Mouse (Mus musculus) forebrain, embryonic 12.5 days (tissue): Measurements from ENCODE around the gene Strip1. TPM values are rescaled to one million over a fixed set of nuclear protein-coding genes. Genes with fewer than 3 reads are reported as not detected.

Experiments used
- polyA plus RNA-seq: library from polyadenylated mRNA; unstranded; fragments of >200 nt; fragmentation: Nextera tagmentation; extraction: Ambion mirVana; gene quantifications from 2 replicates; pipeline ENCODE4 v1.2.1, GENCODE M21; 2016

Gene Strip1
- polyA plus RNA-seq, 1 experiment from 2014 or later, result 115 TPM

Other genes starting within 250 kb of the Strip1 start
- 0.32 and 0.47 TPM in 2 replicates for gene Kcnc4, start 172.1 kb downstream of the Strip1 start, polyA plus RNA-seq
- 5.7 and 8.3 TPM in 2 replicates for gene Slc6a17, start 113.7 kb downstream of the Strip1 start, polyA plus RNA-seq
- gene Ubl4b, start 76.6 kb downstream of the Strip1 start, polyA plus RNA-seq, result 0.19 and 0.27 TPM in 2 replicates
- 8.3 and 8.7 TPM in 2 replicates for gene Alx3, start 36.7 kb downstream of the Strip1 start, polyA plus RNA-seq
- gene Gm10961, start 372 bp downstream of the Strip1 start, polyA plus RNA-seq, result not detected in 2 replicates
- gene Ahcyl1, start 64.9 kb upstream of the Strip1 start, polyA plus RNA-seq, result 124 and 130 TPM in 2 replicates
- gene Csf1, start 128.8 kb upstream of the Strip1 start, polyA plus RNA-seq, result 6.1 and 8.3 TPM in 2 replicates
- gene Eps8l3, start 245.5 kb upstream of the Strip1 start, polyA plus RNA-seq, result not detected in 2 replicates